Mouse (Mus musculus): ENCODE results near the gene Kirrel3.

Gene Kirrel3

GRCm38 (mm10) chr9:35026311-35026710 lies 540.6 kb downstream of the Kirrel3 start:
- DNase-seq (ENCODE audit: low spot score in 2 of 2) = no peak

DNA sequence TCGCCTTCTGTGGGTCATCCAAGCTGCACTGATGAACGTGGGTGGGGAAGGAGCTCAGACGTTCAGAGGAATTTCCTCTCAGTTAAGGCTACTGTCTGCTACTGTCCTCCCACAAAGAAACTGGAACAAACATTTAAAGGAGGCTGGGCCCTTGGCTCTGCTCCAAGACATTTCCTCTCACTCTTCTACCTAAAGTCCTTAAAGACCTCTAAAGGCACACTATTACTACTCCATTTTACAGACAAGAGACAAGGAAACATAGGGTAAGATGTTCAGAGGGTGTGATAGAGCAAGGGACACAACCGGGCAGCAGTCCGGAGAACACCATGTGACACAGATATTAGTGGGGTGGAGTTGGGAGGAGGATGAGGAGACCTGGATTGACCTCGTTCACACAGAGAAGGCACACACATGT lies 541.2 kb downstream of the Kirrel3 start:
- no peak for DNase-seq (ENCODE audit: low spot score in 2 of 2)

DNA sequence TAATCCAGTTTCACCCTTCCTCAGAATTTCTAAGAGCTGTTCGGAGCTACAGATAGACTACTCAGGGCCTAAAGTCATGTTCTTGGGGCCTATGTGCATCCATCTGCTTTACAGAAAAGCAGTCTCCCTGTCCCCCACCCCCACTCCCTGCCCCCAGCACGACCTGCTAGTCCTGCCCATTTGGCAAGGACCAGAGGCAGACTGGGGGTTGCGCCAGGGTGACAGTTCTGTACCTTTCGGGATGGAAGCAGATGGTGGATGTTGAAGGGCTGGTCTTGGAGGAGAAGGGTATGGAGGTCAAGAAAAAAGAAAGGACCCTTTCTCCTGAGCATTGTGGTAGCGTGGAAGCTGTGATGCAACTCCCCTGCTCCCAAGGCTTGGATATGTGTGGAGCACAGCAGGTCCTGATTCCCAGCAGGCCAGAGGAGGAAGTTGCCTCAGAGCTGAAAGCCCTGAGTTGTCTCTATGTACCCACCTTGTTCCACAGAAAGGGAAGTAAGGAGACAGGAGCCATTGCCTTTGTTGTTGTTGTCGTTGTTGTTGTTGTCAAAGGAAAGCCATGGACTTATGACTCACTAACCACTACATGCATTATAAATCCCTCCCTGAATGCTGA lies 541.8 kb downstream of the Kirrel3 start:
- no peak for DNase-seq (ENCODE audit: low spot score in 2 of 2)

GRCm38 (mm10) chr9:35030823-35031222 lies 545.1 kb downstream of the Kirrel3 start:
- no peak for DNase-seq (ENCODE audit: low spot score in 2 of 2)

DNA sequence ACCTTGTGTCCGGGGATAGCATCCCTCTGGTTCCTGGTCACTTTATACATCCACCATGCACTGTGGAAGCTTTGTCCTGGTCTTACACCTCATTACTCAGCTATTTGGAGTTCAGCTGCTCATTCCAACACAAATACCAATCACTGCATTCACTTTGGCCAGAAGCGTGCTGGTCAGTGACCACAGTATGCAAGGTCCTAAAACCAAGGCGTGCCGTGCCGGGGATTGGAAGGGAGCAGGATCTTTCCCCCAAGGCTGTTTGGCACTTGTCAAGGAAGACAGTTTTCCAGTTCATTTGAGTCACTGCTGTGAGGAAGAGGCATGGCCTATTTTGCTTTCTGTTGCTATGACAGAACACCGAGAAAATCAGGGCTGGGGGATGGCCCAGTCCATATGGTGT lies 546.8 kb downstream of the Kirrel3 start:
- no peak for DNase-seq (ENCODE audit: low spot score in 2 of 2)

DNA sequence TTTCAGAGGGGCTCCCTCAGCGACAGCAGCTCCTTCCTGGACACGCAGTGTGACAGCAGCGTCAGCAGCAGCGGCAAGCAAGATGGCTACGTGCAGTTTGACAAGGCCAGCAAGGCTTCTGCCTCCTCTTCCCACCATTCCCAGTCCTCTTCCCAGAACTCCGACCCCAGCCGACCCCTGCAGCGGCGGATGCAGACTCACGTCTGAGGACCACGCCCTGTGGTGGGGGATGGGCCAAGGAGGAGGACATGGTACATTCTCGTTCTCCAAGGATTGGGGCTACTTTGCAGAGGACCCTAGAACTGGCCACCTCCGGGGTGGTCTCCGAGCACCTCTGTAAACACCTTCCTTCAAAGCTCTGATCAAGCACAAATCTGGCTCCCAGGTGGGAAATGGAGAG lies 549.4 kb downstream of the Kirrel3 start:
- DNase-seq (ENCODE audit: low spot score in 2 of 2) = no peak

- DNase-seq (ENCODE audit: low spot score in 2 of 2) = no peak
Measured at GRCm38 (mm10) chr9:35038922-35039586, 553.4 kb downstream of the Kirrel3 start.

GRCm38 (mm10) chr9:35039846-35040245 lies 554.2 kb downstream of the Kirrel3 start:
- no peak for DNase-seq (ENCODE audit: low spot score in 2 of 2)

- no peak for DNase-seq (ENCODE audit: low spot score in 2 of 2)
Measured at GRCm38 (mm10) chr9:35041493-35041892, 555.8 kb downstream of the Kirrel3 start.

DNA sequence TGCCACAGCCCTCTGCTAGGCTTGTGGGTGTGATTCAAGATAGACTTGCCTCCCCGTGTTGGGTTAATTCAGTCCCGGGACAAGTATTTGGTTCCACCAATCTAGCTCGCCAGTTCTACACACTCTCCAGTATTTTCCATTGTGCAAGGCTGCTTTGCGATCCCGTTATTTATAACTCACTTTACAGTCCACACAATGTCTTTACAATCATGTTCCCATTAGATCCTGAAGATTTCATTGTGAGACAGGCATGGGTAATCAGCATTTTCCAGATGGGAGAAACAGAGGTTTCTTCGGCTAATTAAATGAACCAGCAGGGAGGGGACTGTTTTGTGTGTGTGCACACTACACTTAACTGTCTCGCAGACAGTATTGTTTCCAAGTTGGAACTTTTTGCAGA lies 557.9 kb downstream of the Kirrel3 start:
- no peak for DNase-seq (ENCODE audit: low spot score in 2 of 2)

- no peak for DNase-seq (ENCODE audit: low spot score in 2 of 2)
Measured at GRCm38 (mm10) chr9:35044458-35044857, 558.8 kb downstream of the Kirrel3 start.

DNA sequence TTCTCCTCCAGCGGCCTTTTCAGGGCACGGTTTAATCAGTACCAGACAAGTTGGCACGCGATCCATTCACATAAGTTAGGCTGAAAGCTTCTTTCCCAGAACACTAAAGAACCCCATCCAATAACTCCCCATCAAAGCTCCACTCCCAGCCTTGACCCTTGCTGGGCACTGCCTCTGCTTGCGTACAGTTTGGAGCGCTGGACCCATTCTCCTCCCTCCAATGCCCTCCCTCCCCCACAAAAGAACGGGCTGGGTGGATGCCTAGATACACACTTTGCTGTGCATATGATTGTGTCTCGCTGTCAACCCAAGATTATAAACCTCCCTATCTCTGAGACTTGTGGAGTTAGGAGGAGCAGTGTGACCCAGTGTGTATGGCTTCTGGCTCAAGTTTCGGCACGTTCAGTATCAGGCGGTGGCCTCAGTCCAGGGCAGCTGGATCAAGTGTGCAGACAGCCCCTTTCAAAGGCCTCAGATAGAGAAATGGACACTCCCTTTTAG lies 559.4 kb downstream of the Kirrel3 start:
- DNase-seq (ENCODE audit: low spot score in 2 of 2) = peak in 1 of 2 experiments; percentile 16

DNA sequence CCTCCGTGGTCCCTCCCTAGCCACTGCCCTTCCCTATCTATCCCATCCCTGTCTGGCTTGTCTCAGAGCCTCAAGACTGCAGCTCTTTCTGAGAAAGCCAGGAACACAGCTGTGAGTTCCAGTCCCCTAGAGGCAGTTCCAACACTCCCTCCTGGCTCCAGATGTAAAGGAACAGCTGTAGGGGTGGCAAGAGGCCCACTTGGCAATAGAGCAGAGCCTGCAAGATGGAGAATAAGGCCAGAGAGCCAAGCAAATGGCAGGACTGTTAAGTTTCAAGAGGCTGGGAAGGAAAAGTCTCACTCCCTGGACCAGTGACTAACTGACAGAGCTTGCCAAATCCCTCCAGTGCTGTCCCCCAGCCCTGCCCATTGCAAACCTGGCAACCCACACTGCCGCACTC lies 560.1 kb downstream of the Kirrel3 start:
- DNase-seq (ENCODE audit: low spot score in 2 of 2) = peak in 1 of 2 experiments; percentile 32

DNA sequence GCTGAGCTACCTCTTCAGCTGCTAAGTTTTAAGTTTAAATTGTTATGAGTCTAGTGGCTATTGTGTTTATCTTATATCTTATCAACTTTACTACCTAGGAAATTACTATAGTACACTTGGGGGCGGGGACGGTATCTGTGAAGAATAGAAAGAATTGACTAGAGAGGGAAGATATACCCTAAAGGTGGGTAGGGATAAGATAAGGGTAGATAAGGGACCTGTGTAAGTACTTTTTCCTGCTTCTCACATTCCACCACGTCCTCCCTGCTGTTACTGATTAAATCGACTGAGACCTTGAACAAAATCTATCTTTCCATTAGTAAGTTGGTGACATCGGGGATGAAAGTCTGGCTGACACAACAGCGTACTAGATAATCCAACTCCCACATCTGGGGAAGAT lies 562.8 kb downstream of the Kirrel3 start:
- peak in 1 of 2 experiments; percentile 2 for DNase-seq (ENCODE audit: low spot score in 2 of 2)

- DNase-seq (ENCODE audit: low spot score in 2 of 2) = peak in 1 of 2 experiments; percentile 3
Measured at GRCm38 (mm10) chr9:35049891-35050527, 564.3 kb downstream of the Kirrel3 start.

GRCm38 (mm10) chr9:35050701-35051454 lies 565.2 kb downstream of the Kirrel3 start:
- DNase-seq (ENCODE audit: low spot score in 2 of 2) = peak in 1 of 2 experiments; percentile 5

DNA sequence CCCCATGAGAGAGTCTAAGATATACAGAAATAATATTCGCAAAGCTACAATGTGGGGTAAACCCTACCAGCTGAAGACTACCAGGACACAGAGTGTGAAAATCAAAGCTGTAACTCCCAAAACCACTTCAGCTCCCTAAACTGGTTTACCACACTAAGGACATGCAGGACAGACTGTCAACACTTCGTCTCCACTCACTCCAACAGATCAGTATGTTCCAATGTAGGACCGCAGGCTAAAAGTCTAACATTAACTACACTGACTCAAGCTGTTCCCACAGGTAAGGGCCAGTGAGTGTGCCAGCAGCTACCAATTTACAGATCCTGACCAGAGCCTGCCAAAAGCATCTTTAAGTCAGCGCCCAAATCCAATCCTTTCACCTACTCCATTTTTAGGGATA lies 566.0 kb downstream of the Kirrel3 start:
- peak in 1 of 2 experiments; percentile 1 for DNase-seq (ENCODE audit: low spot score in 2 of 2)

DNA sequence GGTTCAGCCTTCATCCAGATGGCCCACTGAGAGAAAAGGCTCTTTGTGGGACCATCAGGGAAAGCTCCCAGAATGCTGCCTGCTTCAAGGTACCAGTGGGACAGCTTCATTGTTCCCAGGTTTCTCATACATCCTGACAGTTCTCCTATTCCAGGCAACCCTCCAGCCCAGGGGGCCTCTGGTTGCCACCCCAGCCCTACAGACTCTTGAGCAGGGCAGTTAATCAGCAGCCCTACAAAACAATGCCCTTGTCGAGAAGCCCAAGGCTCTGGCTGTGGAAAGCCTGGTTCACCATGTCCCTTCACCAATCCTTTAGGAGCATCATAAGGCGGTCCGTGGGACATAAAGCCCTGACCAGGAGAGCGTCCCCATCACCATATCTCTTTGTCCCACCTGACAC lies 567.0 kb downstream of the Kirrel3 start:
- peak in 1 of 2 experiments; percentile 9 for DNase-seq (ENCODE audit: low spot score in 2 of 2)

DNA sequence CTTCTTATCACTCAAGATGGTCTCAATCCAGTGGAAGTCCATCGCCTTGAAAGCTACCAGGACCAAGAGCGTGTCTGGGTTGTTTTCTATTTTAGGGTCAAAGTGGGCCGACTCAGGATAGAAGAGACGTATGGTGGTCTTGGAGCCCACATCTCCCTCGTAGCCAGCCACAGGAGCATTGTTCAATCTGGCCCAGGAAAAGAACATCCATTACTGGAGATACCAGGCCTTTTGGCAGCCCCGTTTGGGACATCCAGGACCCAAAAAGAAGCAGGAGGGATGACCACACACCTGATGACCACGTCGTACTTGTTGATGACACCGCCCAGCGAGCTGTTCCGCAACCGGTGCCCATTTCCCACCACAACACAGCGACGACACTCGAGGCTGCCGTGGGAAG lies 567.4 kb downstream of the Kirrel3 start:
- DNase-seq (ENCODE audit: low spot score in 2 of 2) = peak in 1 of 2 experiments; percentile 10

GRCm38 (mm10) chr9:35053669-35054068 lies 568.0 kb downstream of the Kirrel3 start:
- peak in 1 of 2 experiments; percentile 3 for DNase-seq (ENCODE audit: low spot score in 2 of 2)

DNA sequence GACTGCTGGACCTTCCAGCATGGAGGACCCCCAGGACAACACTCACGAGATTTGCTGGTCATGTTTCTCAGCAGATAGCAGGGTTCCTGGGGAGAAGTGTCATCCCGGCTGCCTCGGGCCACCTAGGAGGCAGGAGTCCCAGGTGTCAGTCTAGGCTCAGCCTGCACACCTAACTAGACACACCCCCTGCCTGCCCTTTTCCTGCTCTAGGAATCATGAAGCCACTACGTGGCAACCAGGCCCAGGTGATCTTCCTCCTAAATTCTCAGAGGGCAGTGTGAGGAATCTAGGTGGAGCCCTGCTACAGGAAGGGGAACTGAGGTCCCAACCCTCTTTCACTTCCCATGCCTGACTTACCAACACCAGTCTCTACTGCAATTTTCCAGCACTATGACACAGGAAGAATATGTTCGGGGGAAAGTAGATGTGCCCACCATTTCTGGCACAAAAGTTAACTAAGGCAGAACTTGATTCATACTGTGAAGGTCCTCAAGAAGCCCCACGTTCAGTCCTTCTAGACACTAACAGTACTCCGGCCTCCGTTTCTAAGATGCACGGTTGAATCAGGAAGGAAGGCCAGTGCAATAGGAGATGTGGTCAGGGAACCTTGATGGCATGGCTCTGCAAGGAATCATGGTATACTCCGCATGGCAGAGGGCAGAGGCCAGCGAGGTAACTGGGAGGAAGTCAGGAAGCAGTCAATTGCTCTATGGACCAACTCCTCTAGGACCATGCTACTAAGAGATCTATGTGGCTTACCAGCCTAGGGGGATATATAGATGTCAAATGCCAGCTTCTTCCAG lies 570.0 kb downstream of the Kirrel3 start:
- peak in 1 of 2 experiments; percentile 12 for DNase-seq (ENCODE audit: low spot score in 2 of 2)

All from spleen, postnatal 10 days (tissue).